Mouse (Mus musculus) stomach, postnatal 0 days (tissue): ENCODE results near the gene Ndnf.

Experiments used
- CTCF ChIP-seq: IDR thresholded peaks from 2 replicates; pipeline ENCODE4 v1.5.1; 2016; ENCODE audit warnings: antibody characterized with exemption, low read depth, mild to moderate bottlenecking, moderate library complexity
- EP300 ChIP-seq: optimal IDR thresholded peaks from 2 replicates; pipeline ENCODE3; 2016; ENCODE audit warnings: antibody characterized with exemption

GRCm38 (mm10) chr6:65630578-65630977, 40.8 kb upstream of the Ndnf start:
- TF ChIP-seq CTCF (no peak), EP300 (no peak)
